Mouse (Mus musculus): ENCODE results near the gene Padi1.

DNA sequence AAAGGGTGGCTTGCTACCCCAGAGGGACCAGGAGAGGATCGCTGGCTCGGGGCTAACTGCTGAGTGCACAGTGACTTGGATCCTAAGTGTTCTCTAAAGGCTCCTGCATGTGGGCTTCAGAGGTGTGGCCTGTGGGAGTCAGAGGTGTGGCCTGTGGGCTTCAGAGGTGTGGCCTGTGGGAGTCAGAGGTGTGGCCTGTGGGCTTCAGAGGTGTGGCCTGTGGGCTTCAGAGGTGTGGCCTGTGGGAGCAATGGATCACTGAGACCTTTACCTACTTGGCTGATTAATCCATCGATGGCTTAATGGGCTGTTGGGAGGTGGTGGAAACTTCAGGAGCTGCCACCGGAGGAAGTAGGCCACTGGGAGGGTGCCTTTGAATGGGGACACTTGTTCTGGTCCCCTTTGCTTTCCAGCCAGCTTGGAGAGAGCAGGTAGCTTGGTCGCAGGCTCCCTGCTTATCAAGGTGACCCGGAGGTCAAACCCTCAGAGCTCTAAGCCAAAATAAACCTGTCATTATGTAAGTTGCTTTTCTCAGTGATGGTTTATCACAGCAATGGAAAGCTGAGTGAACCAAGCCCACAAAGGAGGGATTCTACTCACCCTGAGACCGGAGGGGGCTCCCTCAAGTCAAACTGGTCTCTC, 14.7 kb upstream of the Padi1 start:
- TF ChIP-seq CTCF (IDR thresholded peaks at IDR 0.05; ENCODE audit: low read depth, low read length), result no peak
- TF ChIP-seq GATA1 (IDR thresholded peaks at IDR 0.05; ENCODE audit: borderline replicate concordance, low read length), result no peak
- TF ChIP-seq GATA2 (IDR thresholded peaks at IDR 0.05; ENCODE audit: borderline replicate concordance, low read depth, low read length), result no peak
- no peak for TF ChIP-seq POLR2AphosphoS5 (IDR thresholded peaks at IDR 0.05; ENCODE audit: insufficient replicate concordance, low read depth, low read length)
- no peak for TF ChIP-seq TAL1 (conservative IDR thresholded peaks at IDR 0.05; ENCODE audit: low read depth, low read length)

All from G1E (cell line).